Mouse (Mus musculus) liver, embryonic 15.5 days (tissue): ENCODE data around the gene Nol9. TPM values are rescaled to one million over a fixed set of nuclear protein-coding genes. Genes with fewer than 3 reads are reported as not detected.

Experiments used
- ATAC-seq: fragments of 200-750 bp; cut with Nextera tagmentation; 2 replicates; pipeline ENCODE4 v1.8.0; 2017; ENCODE audit warnings: moderate number of reproducible peaks, mild to moderate bottlenecking, moderate library complexity; ENCODE audit not compliant: insufficient read depth
- H3K27ac ChIP-seq: fragments of 300-500 bp; sonication (generic); replicated peaks from 2 replicates; pipeline ENCODE4 v1.5.1; 2015; ENCODE audit warnings: mild to moderate bottlenecking, inconsistent platforms
- H3K27me3 ChIP-seq: fragments of 300-500 bp; sonication (generic); 2 replicates; pipeline ENCODE4 v1.6.1; 2015; ENCODE audit warnings: mild to moderate bottlenecking, inconsistent platforms
- H3K36me3 ChIP-seq: fragments of 300-500 bp; sonication (generic); replicated peaks from 2 replicates; pipeline ENCODE4 v1.6.1; 2015; ENCODE audit warnings: moderate library complexity, mild to moderate bottlenecking, inconsistent platforms
- H3K4me1 ChIP-seq: fragments of 300-500 bp; sonication (generic); replicated peaks from 2 replicates; pipeline ENCODE4 v1.6.1; 2015; ENCODE audit warnings: inconsistent platforms
- H3K4me2 ChIP-seq: fragments of 300-500 bp; sonication (generic); 2 replicates; pipeline ENCODE4 v1.6.1; 2015; ENCODE audit warnings: moderate library complexity, mild to moderate bottlenecking, inconsistent platforms
- H3K4me3 ChIP-seq: fragments of 300-500 bp; sonication (generic); replicated peaks from 2 replicates; pipeline ENCODE4 v1.5.1; 2015; ENCODE audit warnings: mild to moderate bottlenecking, inconsistent platforms
- H3K9ac ChIP-seq: fragments of 300-500 bp; sonication (generic); 2 replicates; pipeline ENCODE4 v1.6.1; 2015; ENCODE audit warnings: moderate library complexity, mild to moderate bottlenecking, inconsistent platforms
- H3K9me3 ChIP-seq: fragments of 300-500 bp; sonication (generic); replicated peaks from 2 replicates; pipeline ENCODE4 v1.6.1; 2016; ENCODE audit warnings: inconsistent platforms
- WGBS: fragments of 180-500 bp; shearing (Covaris S2); methylation state at CpG from one replicate; pipeline ENCODE4 v1.1.7; 2015; ENCODE audit warnings: mixed read lengths; ENCODE audit not compliant: insufficient replicate concordance; 5-methylcytosine and 5-hydroxymethylcytosine counted together
- polyA plus RNA-seq: library from polyadenylated mRNA; unstranded; fragments of >200 nt; fragmentation: Nextera tagmentation; extraction: Ambion mirVana; gene quantifications from 2 replicates; pipeline ENCODE4 v1.2.1, GENCODE M21; 2015

Nol9 gene
- polyA plus RNA-seq, 1 experiment from 2014 or later = 13.7 TPM

- Histone ChIP-seq H3K27me3 (0 out of 2 replicates have a peak, but pooled peaks cover 3% of the 10 kb centered on the region), H3K4me2 (peak overlapping the region; percentile 75), H3K4me3 (peak overlapping the region; percentile 46), H3K9ac (peak overlapping the region; percentile 62), H3K36me3 (no peaks in the 10 kb centered on the region), H3K9me3 (no peaks in the 10 kb centered on the region), H3K4me1 (peaks cover 93% of the 10 kb centered on the region), H3K27ac (peak overlapping the region; percentile 90)
- WGBS = 23% methylated on average over 8 of the region's 8 CpGs
- ATAC-seq = peak; percentile 97
Observed at GRCm38 (mm10) chr4:152092751-152093293, 53.7 kb downstream of the Nol9 start.

- Histone ChIP-seq H3K36me3 (no peaks in the 10 kb centered on the region), H3K9ac (no peak overlapping the region), H3K27ac (0 out of 2 replicates have a peak overlapping the region, but pooled peaks have one; percentile 10), H3K27me3 (0 out of 2 replicates have a peak, but pooled peaks cover 3% of the 10 kb centered on the region), H3K9me3 (no peaks in the 10 kb centered on the region), H3K4me3 (no peak overlapping the region), H3K4me1 (peaks cover 79% of the 10 kb centered on the region), H3K4me2 (no peak overlapping the region)
- WGBS = 87% methylated on average over 12 of the region's 12 CpGs
- no peak for ATAC-seq
Observed at GRCm38 (mm10) chr4:152094233-152094632, 55.1 kb downstream of the Nol9 start.

DNA sequence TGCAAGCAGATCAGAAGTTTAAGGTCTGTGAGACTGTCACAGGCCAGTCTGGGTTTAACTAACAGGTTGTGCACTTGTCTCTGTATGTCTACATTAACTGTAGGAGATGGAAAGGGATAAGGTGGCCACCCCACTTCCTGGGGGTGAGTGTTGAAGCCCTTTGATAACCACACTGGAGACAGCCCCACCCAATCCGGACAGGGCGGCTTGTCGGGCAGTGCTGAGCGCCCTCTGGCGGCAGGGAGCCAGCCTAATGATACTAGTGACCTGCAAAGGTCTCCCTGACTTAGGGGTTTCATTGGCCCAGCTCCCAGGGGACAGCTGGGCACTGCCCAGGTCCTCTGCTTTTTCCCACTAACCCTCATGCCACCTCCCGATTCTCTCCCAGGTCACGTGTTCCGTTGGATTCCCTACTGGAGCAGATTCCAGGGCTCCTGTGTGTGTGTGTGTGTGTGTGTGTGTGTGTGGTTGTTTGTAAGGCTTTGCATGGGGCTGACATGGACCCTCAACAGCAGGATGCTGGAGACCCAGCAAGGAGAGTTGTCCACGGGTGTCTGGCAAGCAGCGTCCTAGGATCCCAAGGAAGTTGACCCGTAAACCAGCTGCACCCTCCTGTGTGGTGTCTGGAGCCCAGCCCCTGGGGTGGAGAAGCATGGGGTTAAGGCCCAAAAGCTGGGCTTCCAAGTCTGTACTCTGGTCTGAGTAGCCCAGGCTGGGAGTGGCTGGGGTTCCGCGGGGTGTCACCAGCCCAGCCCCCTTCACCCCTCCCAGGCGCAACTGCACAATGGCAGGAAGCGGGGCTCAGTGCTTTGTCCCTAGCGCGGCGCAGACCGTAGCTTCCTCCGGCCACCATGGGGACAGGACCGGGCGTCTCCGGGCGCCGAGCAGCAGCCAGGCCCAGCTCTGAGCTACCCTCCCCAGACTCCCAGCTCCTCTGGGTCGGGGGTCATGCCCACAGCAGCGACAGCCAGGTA, 57.1 kb downstream of the Nol9 start:
- Histone ChIP-seq H3K4me1 (peaks cover 78% of the 10 kb centered on the region), H3K4me2 (peak overlapping the region; percentile 29)
- 13% methylated on average over 27 of the region's 27 CpGs for WGBS

GRCm38 (mm10) chr4:152096927-152097326, 57.8 kb downstream of the Nol9 start:
- no peak for ATAC-seq
- 0 out of 2 replicates have a peak overlapping the region, but pooled peaks have one; percentile 48 for H3K27ac ChIP-seq
- H3K4me3 ChIP-seq = peak overlapping the region; percentile 27
- H3K27me3 ChIP-seq = 0 out of 2 replicates have a peak, but pooled peaks cover 3% of the 10 kb centered on the region
- H3K36me3 ChIP-seq = peaks cover under 1% of the 10 kb centered on the region; the same call in 1 of the 2 replicates
- 40% methylated on average over 6 of the region's 6 CpGs for WGBS
- H3K9me3 ChIP-seq = no peaks in the 10 kb centered on the region
- peak overlapping the region; percentile 29 for H3K4me2 ChIP-seq
- H3K4me1 ChIP-seq = peaks cover 78% of the 10 kb centered on the region
- H3K9ac ChIP-seq = peak overlapping the region; percentile 21; the same call in 1 of the 2 replicates

More for the DNA sequence above, 57.1 kb downstream of the Nol9 start:
- Histone ChIP-seq H3K36me3 (no peaks in the 10 kb centered on the region), H3K27ac (peak overlapping the region; percentile 61), H3K9me3 (no peaks in the 10 kb centered on the region), H3K4me3 (peak overlapping the region; percentile 27), H3K9ac (peak overlapping the region; percentile 21; the same call in 1 of the 2 replicates), H3K27me3 (0 out of 2 replicates have a peak, but pooled peaks cover 3% of the 10 kb centered on the region)
- ATAC-seq = peak; percentile 40

- Histone ChIP-seq H3K4me2 (no peak overlapping the region), H3K36me3 (peaks cover 13% of the 10 kb centered on the region), H3K4me1 (peaks cover 67% of the 10 kb centered on the region), H3K4me3 (no peak overlapping the region), H3K27me3 (0 out of 2 replicates have a peak, but pooled peaks cover 3% of the 10 kb centered on the region), H3K9ac (no peak overlapping the region), H3K27ac (no peak overlapping the region), H3K9me3 (no peaks in the 10 kb centered on the region)
- WGBS = 72% methylated on average over 11 of the region's 11 CpGs
- ATAC-seq = no peak
Observed at GRCm38 (mm10) chr4:152097911-152098799, 59.0 kb downstream of the Nol9 start.

DNA sequence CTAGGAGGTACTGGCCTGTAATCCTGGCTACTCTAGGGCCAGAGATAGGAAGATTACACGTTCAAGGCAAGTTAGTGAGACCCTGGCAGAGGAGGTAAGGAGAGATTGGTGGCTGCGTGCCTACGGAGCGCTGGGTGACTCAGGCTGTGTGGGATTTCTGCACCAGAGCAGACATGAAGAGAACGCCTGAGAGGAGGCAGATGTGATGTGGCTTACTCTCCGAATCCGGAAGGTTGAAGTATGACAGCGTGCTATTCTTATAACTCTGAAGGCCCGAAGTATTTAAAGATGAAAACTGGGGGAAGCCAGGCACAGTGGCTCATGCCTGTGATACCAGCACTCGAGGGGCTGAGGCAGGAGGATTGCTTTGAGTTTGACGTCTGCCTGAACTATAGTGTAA, 61.4 kb downstream of the Nol9 start:
- ATAC-seq = no peak
- Histone ChIP-seq H3K27ac (no peak overlapping the region), H3K4me1 (peaks cover 44% of the 10 kb centered on the region), H3K36me3 (peaks cover 30% of the 10 kb centered on the region), H3K4me3 (no peak overlapping the region), H3K4me2 (no peak overlapping the region), H3K9me3 (no peaks in the 10 kb centered on the region), H3K27me3 (0 out of 2 replicates have a peak, but pooled peaks cover 3% of the 10 kb centered on the region), H3K9ac (no peak overlapping the region)
- WGBS = 58% methylated on average over 11 of the region's 11 CpGs

DNA sequence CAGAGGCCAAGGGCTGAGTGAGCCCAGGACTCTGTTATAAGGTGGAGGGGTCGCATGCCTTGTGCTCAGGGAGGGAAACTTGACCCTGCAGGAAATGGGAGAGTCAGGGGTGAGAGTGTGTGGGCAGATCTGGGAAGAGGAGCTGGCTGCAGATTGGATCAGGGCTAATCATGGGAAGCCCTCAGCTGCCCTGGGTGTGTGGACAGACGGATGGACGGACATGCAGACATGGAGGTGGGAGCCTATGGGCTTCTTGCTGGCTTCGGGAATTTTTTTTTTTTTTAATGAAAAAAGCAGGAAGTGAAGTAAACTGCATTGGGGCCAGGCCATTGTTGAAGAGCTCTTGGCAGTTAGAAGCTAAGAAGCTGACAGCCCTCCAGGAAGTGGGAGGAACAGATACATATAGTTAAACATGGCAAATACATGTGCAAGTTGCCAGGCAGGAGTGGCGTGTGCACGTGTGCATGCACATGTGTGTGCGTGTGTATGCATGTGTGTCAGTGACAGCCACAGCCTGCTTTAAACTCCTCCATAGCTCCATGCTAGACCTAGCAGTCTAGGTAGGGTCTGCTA, 62.0 kb downstream of the Nol9 start:
- Histone ChIP-seq H3K9me3 (no peaks in the 10 kb centered on the region), H3K27me3 (0 out of 2 replicates have a peak, but pooled peaks cover 3% of the 10 kb centered on the region), H3K9ac (no peak overlapping the region), H3K27ac (peak overlapping the region; percentile 51; the same call in 1 of the 2 replicates), H3K4me2 (no peak overlapping the region), H3K4me3 (no peak overlapping the region), H3K36me3 (peaks cover 37% of the 10 kb centered on the region), H3K4me1 (peaks cover 37% of the 10 kb centered on the region)
- 53% methylated on average over 7 of the region's 7 CpGs for WGBS
- no peak for ATAC-seq

GRCm38 (mm10) chr4:152101921-152102320, 62.8 kb downstream of the Nol9 start:
- H3K4me2 ChIP-seq = no peak overlapping the region
- WGBS = 87% methylated on average over 16 of the region's 16 CpGs
- 0 out of 2 replicates have a peak, but pooled peaks cover 2% of the 10 kb centered on the region for H3K27me3 ChIP-seq
- H3K4me1 ChIP-seq = peaks cover 33% of the 10 kb centered on the region
- peaks cover 44% of the 10 kb centered on the region for H3K36me3 ChIP-seq
- ATAC-seq = no peak
- H3K27ac ChIP-seq = 0 out of 2 replicates have a peak overlapping the region, but pooled peaks have one; percentile 51
- H3K9ac ChIP-seq = no peak overlapping the region
- H3K4me3 ChIP-seq = no peak overlapping the region
- H3K9me3 ChIP-seq = no peaks in the 10 kb centered on the region

GRCm38 (mm10) chr4:152103025-152103424, 63.9 kb downstream of the Nol9 start:
- peaks cover 55% of the 10 kb centered on the region for H3K36me3 ChIP-seq
- H3K4me3 ChIP-seq = no peak overlapping the region
- WGBS = 41% methylated on average over 7 of the region's 7 CpGs
- no peaks in the 10 kb centered on the region for H3K27me3 ChIP-seq
- no peak overlapping the region for H3K4me2 ChIP-seq
- H3K9me3 ChIP-seq = no peaks in the 10 kb centered on the region
- peaks cover 40% of the 10 kb centered on the region for H3K4me1 ChIP-seq
- no peak for ATAC-seq
- H3K27ac ChIP-seq = no peak overlapping the region
- H3K9ac ChIP-seq = no peak overlapping the region

DNA sequence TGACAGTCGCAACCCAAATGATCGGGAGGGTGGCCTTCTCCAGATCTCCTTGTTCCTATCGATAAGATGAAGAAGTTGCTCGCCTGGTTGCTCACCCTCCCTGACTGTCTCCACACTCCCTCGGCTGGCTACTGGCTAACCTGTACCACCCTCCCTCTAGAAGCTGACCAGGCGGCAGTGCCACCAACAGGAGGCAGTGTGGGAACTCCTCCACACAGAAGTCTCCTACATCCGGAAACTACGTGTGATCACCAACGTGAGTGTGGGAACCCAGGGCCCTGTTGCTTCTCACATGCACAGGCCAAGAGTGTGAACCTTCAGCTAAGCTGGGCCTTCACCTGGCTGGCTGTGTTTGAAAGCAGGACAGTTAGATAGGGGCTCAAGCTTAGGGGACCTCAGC, 67.6 kb downstream of the Nol9 start:
- peak overlapping the region; percentile 89 for H3K27ac ChIP-seq
- H3K4me3 ChIP-seq = no peak overlapping the region
- peaks cover 77% of the 10 kb centered on the region for H3K36me3 ChIP-seq
- peak overlapping the region; percentile 85 for H3K4me2 ChIP-seq
- ATAC-seq = no peak
- WGBS = 54% methylated on average over 9 of the region's 9 CpGs
- peaks cover 55% of the 10 kb centered on the region for H3K4me1 ChIP-seq
- no peak overlapping the region for H3K9ac ChIP-seq
- no peaks in the 10 kb centered on the region for H3K27me3 ChIP-seq
- no peaks in the 10 kb centered on the region for H3K9me3 ChIP-seq
